Mouse (Mus musculus): ENCODE data around the gene Cct3. TPM values are rescaled to one million over a fixed set of nuclear protein-coding genes. Genes with fewer than 3 reads are reported as not detected.
A peak's percentile ranks its signal among the peaks of the same experiment; 100 is the strongest.

Cct3 gene
- total RNA-seq, 2 experiments from 2014 or later, result 171 to 193 TPM

- Histone ChIP-seq H3K27ac (peak within 1 kb of the TSS; percentile 84), H3K4me3 (peak within 1 kb of the TSS; percentile 89)
- DNase-seq (ENCODE audit: low spot score in 2 of 2), result peak; percentile 55 to 56
- TF ChIP-seq CTCF (conservative IDR thresholded peaks at IDR 0.05), result no peak
These were observed 28.1 kb downstream of the Cct3 start, which contains the start of gene Glmp for GRCm38 (mm10) chr3:88324951-88325405. Glmp (plus strand) TSS chr3:88325023.

- Histone ChIP-seq H3K4me3 (no peak overlapping the region), H3K27ac (no peak overlapping the region)
- no peak for DNase-seq (ENCODE audit: low spot score in 2 of 2)
- no peak for TF ChIP-seq CTCF (conservative IDR thresholded peaks at IDR 0.05)
These were observed 32.0 kb downstream of the Cct3 start for GRCm38 (mm10) chr3:88328956-88329355.

DNA sequence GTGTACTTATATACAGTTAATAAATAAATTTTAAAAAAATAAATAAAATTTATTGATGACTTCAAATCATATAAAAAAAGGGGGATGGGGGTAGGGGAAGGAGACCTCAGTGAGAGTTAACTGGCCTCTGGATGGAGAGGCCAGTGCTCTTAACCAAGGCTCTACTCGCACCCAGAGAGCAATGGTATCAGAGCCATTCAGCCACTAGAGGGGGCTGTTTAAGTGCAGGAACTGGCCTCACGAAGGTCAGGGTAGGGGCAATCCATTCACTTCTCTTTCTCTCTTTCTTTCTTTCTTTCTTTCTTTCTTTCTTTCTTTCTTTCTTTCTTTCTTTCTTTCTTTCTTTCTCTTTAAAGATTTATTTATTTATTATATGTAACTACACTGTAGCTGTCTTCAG is 34.4 kb downstream of the Cct3 start:
- TF ChIP-seq CTCF (conservative IDR thresholded peaks at IDR 0.05), result peak; percentile 82
- DNase-seq (ENCODE audit: low spot score in 2 of 2), result no peak
- H3K27ac ChIP-seq, result no peak overlapping the region
- H3K4me3 ChIP-seq, result no peak overlapping the region

DNA sequence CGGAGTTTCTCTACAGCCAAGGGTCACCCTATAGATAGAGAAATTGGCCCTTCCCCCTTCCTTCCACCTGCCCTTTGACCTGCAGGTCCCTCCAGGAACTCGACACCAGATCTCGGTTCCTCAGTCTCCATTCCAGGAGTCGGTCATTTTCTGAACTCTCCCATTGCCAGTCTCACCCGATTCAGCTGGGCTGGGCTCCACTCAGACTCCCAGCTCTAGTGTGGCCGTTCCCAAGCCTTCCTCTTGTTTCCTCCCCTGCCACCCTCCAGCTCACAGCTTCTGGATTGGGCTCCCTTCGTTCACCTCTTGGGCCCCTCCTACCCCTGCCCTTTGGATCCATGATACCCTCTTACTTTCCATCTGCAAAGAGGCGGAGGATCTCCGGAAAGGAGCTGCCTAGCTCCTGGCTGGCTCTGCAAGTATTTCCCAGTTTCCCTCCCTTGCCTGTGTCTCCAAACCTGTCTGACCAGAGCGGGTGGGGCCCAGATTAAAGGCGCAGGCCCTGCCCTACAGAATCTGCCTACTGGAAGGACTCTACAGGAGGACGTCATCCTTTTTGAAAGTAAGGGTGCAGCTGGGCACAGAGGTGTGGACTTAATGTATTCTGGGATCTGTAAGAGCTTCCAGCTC is 37.2 kb downstream of the Cct3 start:
- TF ChIP-seq CTCF (conservative IDR thresholded peaks at IDR 0.05), result no peak
- no peak overlapping the region for H3K4me3 ChIP-seq
- no peak for DNase-seq (ENCODE audit: low spot score in 2 of 2)
- H3K27ac ChIP-seq, result no peak overlapping the region

GRCm38 (mm10) chr3:88334902-88335435 is 38.1 kb downstream of the Cct3 start:
- peak overlapping the region; percentile 85 for H3K4me3 ChIP-seq
- TF ChIP-seq CTCF (conservative IDR thresholded peaks at IDR 0.05), result no peak
- peak overlapping the region; percentile 99 for H3K27ac ChIP-seq
- no peak for DNase-seq (ENCODE audit: low spot score in 2 of 2)

GRCm38 (mm10) chr3:88335436-88336053 is 38.6 kb downstream of the Cct3 start:
- Histone ChIP-seq H3K4me3 (peak overlapping the region; percentile 85), H3K27ac (peak overlapping the region; percentile 99)
- TF ChIP-seq CTCF (conservative IDR thresholded peaks at IDR 0.05), result no peak
- peak in 1 of 2 experiments; percentile 39 for DNase-seq (ENCODE audit: low spot score in 2 of 2)

- no peak for TF ChIP-seq CTCF (conservative IDR thresholded peaks at IDR 0.05)
- Histone ChIP-seq H3K4me3 (peak within 1 kb of the TSS; percentile 85), H3K27ac (peak within 1 kb of the TSS; percentile 99)
- DNase-seq (ENCODE audit: low spot score in 2 of 2), result peak; percentile 95 to 96
These were observed 39.4 kb downstream of the Cct3 start, which contains the start of the genes Tmem79 and Smg5 for GRCm38 (mm10) chr3:88336058-88337013. Tmem79 (minus strand) TSS chr3:88336148. Smg5 (plus strand) TSS chr3:88336260.

DNA sequence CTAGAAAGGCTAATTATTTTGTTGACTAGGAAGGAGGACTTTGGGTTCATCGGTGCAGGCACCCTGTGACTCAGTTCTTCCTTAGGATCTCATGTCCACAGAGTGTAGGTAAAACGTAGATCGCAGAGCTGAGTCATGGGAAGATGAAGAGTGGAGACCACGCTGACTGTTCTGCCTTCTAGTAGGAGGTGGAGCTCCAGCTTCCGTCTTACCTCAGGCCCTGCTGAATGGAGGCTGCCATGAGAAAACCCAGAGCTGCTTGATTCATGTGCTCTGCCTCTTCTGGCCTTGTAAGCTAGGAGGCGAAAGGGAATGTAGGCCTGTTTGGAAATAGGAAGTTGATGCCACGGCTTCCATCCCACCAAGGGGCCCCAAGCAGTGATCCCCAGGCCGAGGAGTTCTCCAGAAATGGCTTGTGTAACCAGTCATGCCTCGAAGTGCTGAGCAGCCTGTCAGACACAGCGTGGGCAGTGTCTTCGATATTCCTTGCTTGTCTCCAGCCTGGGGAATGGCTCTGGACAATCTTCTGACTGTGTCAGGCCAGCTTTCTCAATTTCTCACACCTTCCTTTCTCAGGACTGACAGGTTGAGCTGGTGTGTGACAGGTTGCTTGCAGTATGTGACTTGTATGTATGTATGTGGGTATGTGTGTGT is 40.6 kb downstream of the Cct3 start:
- peak overlapping the region; percentile 99 for H3K27ac ChIP-seq
- DNase-seq (ENCODE audit: low spot score in 2 of 2), result no peak
- H3K4me3 ChIP-seq, result peak overlapping the region; percentile 85
- no peak for TF ChIP-seq CTCF (conservative IDR thresholded peaks at IDR 0.05)

- no peak for DNase-seq (ENCODE audit: low spot score in 2 of 2)
- no peak for TF ChIP-seq CTCF (conservative IDR thresholded peaks at IDR 0.05)
- Histone ChIP-seq H3K27ac (no peak overlapping the region), H3K4me3 (no peak overlapping the region)
These were observed 41.4 kb downstream of the Cct3 start for GRCm38 (mm10) chr3:88338316-88338715.

GRCm38 (mm10) chr3:88339006-88339405 is 42.1 kb downstream of the Cct3 start:
- no peak for DNase-seq (ENCODE audit: low spot score in 2 of 2)
- Histone ChIP-seq H3K4me3 (no peak overlapping the region), H3K27ac (no peak overlapping the region)
- no peak for TF ChIP-seq CTCF (conservative IDR thresholded peaks at IDR 0.05)

DNA sequence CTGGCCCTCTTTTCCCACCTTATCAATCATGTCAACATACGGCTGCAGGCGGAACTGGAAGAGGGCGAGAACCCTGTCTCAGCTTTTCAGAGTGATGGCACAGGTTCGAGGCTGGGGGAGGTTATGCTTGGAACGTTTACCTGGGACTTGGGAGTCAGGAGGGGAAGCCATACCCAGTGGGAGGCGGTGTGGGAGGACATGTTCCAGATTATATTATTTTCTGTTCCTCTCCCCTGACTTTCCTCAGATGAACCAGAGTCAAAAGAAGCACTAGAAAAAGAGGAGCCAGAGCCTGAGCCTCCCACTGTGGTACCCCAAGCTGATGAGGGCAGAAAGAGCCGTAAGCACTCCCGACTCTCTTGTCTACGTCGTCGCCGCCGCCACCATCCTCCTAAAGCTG is 53.8 kb downstream of the Cct3 start:
- no peak for TF ChIP-seq CTCF (conservative IDR thresholded peaks at IDR 0.05)
- Histone ChIP-seq H3K27ac (no peak overlapping the region; the same call in 1 of the 2 replicates), H3K4me3 (no peak overlapping the region)
- DNase-seq (ENCODE audit: low spot score in 2 of 2), result no peak

DNA sequence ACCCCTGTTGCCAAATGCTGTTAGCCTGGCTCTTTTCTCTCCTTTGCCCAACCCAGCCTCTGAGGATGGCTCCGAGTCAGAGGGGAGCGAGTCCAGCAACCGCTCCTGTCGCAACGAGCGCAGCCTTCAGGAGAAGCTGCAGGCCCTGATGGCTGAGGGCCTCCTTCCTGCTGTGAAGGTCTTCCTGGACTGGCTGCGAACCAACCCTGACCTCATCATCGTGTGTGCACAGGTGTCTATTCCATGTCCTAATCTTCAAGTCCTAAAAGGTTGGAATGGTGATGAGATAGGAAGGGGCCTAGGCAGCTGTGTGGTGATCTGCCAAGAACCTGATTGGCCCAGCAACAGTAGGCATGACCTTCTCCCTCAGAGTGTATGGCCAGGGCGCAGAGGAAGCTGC is 56.0 kb downstream of the Cct3 start:
- no peak overlapping the region for H3K4me3 ChIP-seq
- no peak for DNase-seq (ENCODE audit: low spot score in 2 of 2)
- no peak for TF ChIP-seq CTCF (conservative IDR thresholded peaks at IDR 0.05)
- no peak overlapping the region for H3K27ac ChIP-seq

Measured in layer of hippocampus, adult 2 months (tissue).